Mouse (Mus musculus): ENCODE data around the gene Krtap9-5. TPM values are rescaled to one million over a fixed set of nuclear protein-coding genes. Genes with fewer than 3 reads are reported as not detected.

The Krtap9-5 gene
- not detected in 2 replicates for polyA plus RNA-seq (2016; fragmentation: Nextera tagmentation; extraction: Ambion mirVana)

GRCm38 (mm10) chr11:99948175-99948574 is at the start of gene Krtap9-5:
TSS of gene Krtap9-5 (plus strand) at chr11:99948475.
- no peak within 1 kb of the TSS for H3K27ac ChIP-seq
- WGBS, result 91% methylated on average over 2 of the region's 2 CpGs
- no peaks in the 10 kb centered on the region for H3K27me3 ChIP-seq (replicated peaks)
- H3K4me3 ChIP-seq, result no peak within 1 kb of the TSS
- H3K9ac ChIP-seq, result no peak within 1 kb of the TSS
- ATAC-seq (ENCODE audit: low FRiP score, low read depth), result no peak
- no peaks in the 10 kb centered on the region for H3K36me3 ChIP-seq
- no peak within 1 kb of the TSS for H3K4me2 ChIP-seq (replicated peaks)
- no peaks in the 10 kb centered on the region for H3K9me3 ChIP-seq
- H3K4me1 ChIP-seq, result no peaks in the 10 kb centered on the region

GRCm38 (mm10) chr11:99907620-99908019 is 40.7 kb upstream of the Krtap9-5 start, which contains the start of gene Krtap31-1:
TSS of gene Krtap31-1 (plus strand) at chr11:99907920.
- H3K9ac ChIP-seq, result no peak within 1 kb of the TSS
- no peaks in the 10 kb centered on the region for H3K4me1 ChIP-seq
- H3K36me3 ChIP-seq, result no peaks in the 10 kb centered on the region
- no peaks in the 10 kb centered on the region for H3K9me3 ChIP-seq
- no peak for ATAC-seq (ENCODE audit: low FRiP score, low read depth)
- no peaks in the 10 kb centered on the region for H3K27me3 ChIP-seq (replicated peaks)
- 92% methylated on average over 2 of the region's 2 CpGs for WGBS
- no peak within 1 kb of the TSS for H3K27ac ChIP-seq
- no peak within 1 kb of the TSS for H3K4me3 ChIP-seq
- H3K4me2 ChIP-seq (replicated peaks), result no peak within 1 kb of the TSS

GRCm38 (mm10) chr11:99914451-99914850 is 33.8 kb upstream of the Krtap9-5 start, which contains the start of gene Gm11565:
TSS of gene Gm11565 (plus strand) at chr11:99914751.
- H3K27ac ChIP-seq, result no peak within 1 kb of the TSS
- H3K4me1 ChIP-seq, result no peaks in the 10 kb centered on the region
- no peak within 1 kb of the TSS for H3K4me2 ChIP-seq (replicated peaks)
- no peaks in the 10 kb centered on the region for H3K27me3 ChIP-seq (replicated peaks)
- H3K36me3 ChIP-seq, result no peaks in the 10 kb centered on the region
- H3K9ac ChIP-seq, result no peak within 1 kb of the TSS
- H3K4me3 ChIP-seq, result no peak within 1 kb of the TSS
- H3K9me3 ChIP-seq, result no peaks in the 10 kb centered on the region
- no peak for ATAC-seq (ENCODE audit: low FRiP score, low read depth)
- WGBS, result 92% methylated on average over 3 of the region's 3 CpGs

GRCm38 (mm10) chr11:99935991-99936390 is 12.3 kb upstream of the Krtap9-5 start, which contains the start of gene Krtap31-2:
TSS of gene Krtap31-2 (plus strand) at chr11:99936291.
- no peaks in the 10 kb centered on the region for H3K27me3 ChIP-seq (replicated peaks)
- no peak within 1 kb of the TSS for H3K27ac ChIP-seq
- WGBS, result 98% methylated on average over 1 of the region's 1 CpGs
- no peaks in the 10 kb centered on the region for H3K36me3 ChIP-seq
- H3K4me3 ChIP-seq, result no peak within 1 kb of the TSS
- ATAC-seq (ENCODE audit: low FRiP score, low read depth), result no peak
- no peaks in the 10 kb centered on the region for H3K9me3 ChIP-seq
- H3K4me1 ChIP-seq, result no peaks in the 10 kb centered on the region
- H3K4me2 ChIP-seq (replicated peaks), result no peak within 1 kb of the TSS
- no peak within 1 kb of the TSS for H3K9ac ChIP-seq

- Histone ChIP-seq H3K9me3 (no peaks in the 10 kb centered on the region), H3K4me2 (replicated peaks) (no peak overlapping the region), H3K36me3 (no peaks in the 10 kb centered on the region), H3K27ac (no peak overlapping the region), H3K9ac (no peak overlapping the region), H3K27me3 (replicated peaks) (no peaks in the 10 kb centered on the region), H3K4me1 (no peaks in the 10 kb centered on the region), H3K4me3 (no peak overlapping the region)
- no peak for ATAC-seq (ENCODE audit: low FRiP score, low read depth)
- WGBS, result 85% methylated on average over 9 of the region's 9 CpGs
These were observed 10.5 kb upstream of the Krtap9-5 start for GRCm38 (mm10) chr11:99937751-99938264.

- Histone ChIP-seq H3K27me3 (replicated peaks) (no peaks in the 10 kb centered on the region), H3K27ac (no peak overlapping the region), H3K9me3 (no peaks in the 10 kb centered on the region), H3K9ac (no peak overlapping the region), H3K4me1 (no peaks in the 10 kb centered on the region), H3K4me3 (no peak overlapping the region), H3K36me3 (no peaks in the 10 kb centered on the region), H3K4me2 (replicated peaks) (no peak overlapping the region)
- no peak for ATAC-seq (ENCODE audit: low FRiP score, low read depth)
- 43% methylated on average over 6 of the region's 6 CpGs for WGBS
These were observed 15.9 kb downstream of the Krtap9-5 start for GRCm38 (mm10) chr11:99964213-99964612.

- 59% methylated on average over 2 of the region's 2 CpGs for WGBS
- Histone ChIP-seq H3K4me3 (no peak overlapping the region), H3K9ac (no peak overlapping the region), H3K27me3 (replicated peaks) (no peaks in the 10 kb centered on the region), H3K4me1 (no peaks in the 10 kb centered on the region), H3K27ac (no peak overlapping the region), H3K36me3 (no peaks in the 10 kb centered on the region), H3K4me2 (replicated peaks) (no peak overlapping the region), H3K9me3 (no peaks in the 10 kb centered on the region)
- ATAC-seq (ENCODE audit: low FRiP score, low read depth), result no peak
These were observed 17.7 kb downstream of the Krtap9-5 start for GRCm38 (mm10) chr11:99965961-99966360.

- Histone ChIP-seq H3K27ac (no peak within 1 kb of the TSS), H3K4me1 (no peaks in the 10 kb centered on the region), H3K4me2 (replicated peaks) (no peak within 1 kb of the TSS), H3K4me3 (no peak within 1 kb of the TSS), H3K36me3 (no peaks in the 10 kb centered on the region), H3K9ac (no peak within 1 kb of the TSS), H3K9me3 (0 out of 2 replicates have a peak, but pooled peaks cover 4% of the 10 kb centered on the region), H3K27me3 (replicated peaks) (no peaks in the 10 kb centered on the region)
- ATAC-seq (ENCODE audit: low FRiP score, low read depth), result no peak
- 59% methylated on average over 5 of the region's 5 CpGs for WGBS
These were observed 30.7 kb downstream of the Krtap9-5 start, which contains the start of gene Krtap29-1 for GRCm38 (mm10) chr11:99978953-99979352. TSS of gene Krtap29-1 (minus strand) at chr11:99979053.

GRCm38 (mm10) chr11:99982731-99983130 is 34.5 kb downstream of the Krtap9-5 start:
- Histone ChIP-seq H3K4me3 (no peak overlapping the region), H3K27me3 (replicated peaks) (no peaks in the 10 kb centered on the region), H3K27ac (no peak overlapping the region), H3K4me1 (no peaks in the 10 kb centered on the region), H3K9me3 (no peaks in the 10 kb centered on the region), H3K9ac (no peak overlapping the region), H3K4me2 (replicated peaks) (no peak overlapping the region), H3K36me3 (no peaks in the 10 kb centered on the region)
- 89% methylated on average over 9 of the region's 9 CpGs for WGBS
- ATAC-seq (ENCODE audit: low FRiP score, low read depth), result no peak

GRCm38 (mm10) chr11:99983442-99983841 is 35.2 kb downstream of the Krtap9-5 start:
- Histone ChIP-seq H3K4me1 (no peaks in the 10 kb centered on the region), H3K27me3 (replicated peaks) (no peaks in the 10 kb centered on the region), H3K27ac (no peak overlapping the region), H3K9ac (no peak overlapping the region), H3K4me3 (no peak overlapping the region), H3K9me3 (no peaks in the 10 kb centered on the region), H3K36me3 (no peaks in the 10 kb centered on the region), H3K4me2 (replicated peaks) (no peak overlapping the region)
- no peak for ATAC-seq (ENCODE audit: low FRiP score, low read depth)
- 90% methylated on average over 1 of the region's 1 CpGs for WGBS

- Histone ChIP-seq H3K27me3 (replicated peaks) (no peaks in the 10 kb centered on the region), H3K9ac (no peak overlapping the region), H3K9me3 (no peaks in the 10 kb centered on the region), H3K4me2 (replicated peaks) (no peak overlapping the region), H3K36me3 (no peaks in the 10 kb centered on the region), H3K4me3 (no peak overlapping the region), H3K4me1 (no peaks in the 10 kb centered on the region), H3K27ac (no peak overlapping the region)
- WGBS, result 86% methylated on average over 20 of the region's 20 CpGs
- no peak for ATAC-seq (ENCODE audit: low FRiP score, low read depth)
These were observed 37.2 kb downstream of the Krtap9-5 start for GRCm38 (mm10) chr11:99985291-99986092.

GRCm38 (mm10) chr11:99986180-99986647 is 37.9 kb downstream of the Krtap9-5 start, which contains the start of gene Krtap16-1:
TSS of gene Krtap16-1 (minus strand) at chr11:99986597.
- Histone ChIP-seq H3K9me3 (no peaks in the 10 kb centered on the region), H3K4me2 (replicated peaks) (no peak within 1 kb of the TSS), H3K4me3 (no peak within 1 kb of the TSS), H3K27ac (no peak within 1 kb of the TSS), H3K9ac (no peak within 1 kb of the TSS), H3K27me3 (replicated peaks) (no peaks in the 10 kb centered on the region), H3K4me1 (no peaks in the 10 kb centered on the region), H3K36me3 (no peaks in the 10 kb centered on the region)
- ATAC-seq (ENCODE audit: low FRiP score, low read depth), result no peak
- 82% methylated on average over 8 of the region's 8 CpGs for WGBS
